ENCODE assay signal across 16 mouse cellular contexts in genomic region chr4:48181366-48181765, GRCm38 (mm10).
"Had no signal": no experiment of that assay in that cellular context is flagged by ENCODE, and none has a peak within 500 bp of the region (broad histone marks: within the 10 kb centered on the region; RNA-seq: fewer than 3 reads in every experiment).

No protein-coding gene starts in this region.

- H3K27me3 ChIP-seq: limb, embryonic 12.5 days; lung, embryonic 15.5 days; megakaryocyte, embryonic 14.5 days; midbrain, embryonic 15.5 days had no signal

- H3K9me3 ChIP-seq: limb, embryonic 12.5 days; lung, embryonic 15.5 days; midbrain, embryonic 15.5 days had no signal

- H3K27ac ChIP-seq: layer of hippocampus, adult 2 months; limb, embryonic 12.5 days; lung, embryonic 15.5 days; macrophage had no signal

- H3K4me2 ChIP-seq: limb, embryonic 12.5 days; lung, embryonic 15.5 days; midbrain, embryonic 11.5 days; midbrain, embryonic 15.5 days had no signal

- H3K4me3 ChIP-seq: layer of hippocampus, adult 2 months; limb, embryonic 12.5 days; lung, embryonic 15.5 days; megakaryocyte, embryonic 14.5 days; midbrain, embryonic 15.5 days had no signal

- H3K4me1 ChIP-seq: lung, embryonic 15.5 days had no signal

- H3K36me3 ChIP-seq: midbrain, embryonic 15.5 days had no signal

- DNase-seq: kidney, postnatal 10 days; kidney, postnatal 4 days; liver, postnatal 0 days; lung, postnatal 14 days; retina, postnatal 1 day; right cerebral cortex, postnatal 4 days; spleen, adult 18-20 months; thymus, adult 18-20 months; thymus, postnatal 14 days had no signal

- H3K9ac ChIP-seq: limb, embryonic 12.5 days; liver, postnatal 0 days; lung, embryonic 15.5 days; midbrain, embryonic 15.5 days had no signal
